Mouse (Mus musculus) small intestine, adult 2 months (tissue): ENCODE data around the gene Marveld1. TPM values are rescaled to one million over a fixed set of nuclear protein-coding genes. Genes with fewer than 3 reads are reported as not detected.

Experiments used
- H3K27ac ChIP-seq: fragments of 200-500 bp; 2 replicates; pipeline ENCODE4 v1.5.1; 2012; ENCODE audit warnings: low read depth, low read length, control low read depth, inconsistent platforms; ENCODE audit not compliant: insufficient read depth
- H3K27me3 ChIP-seq: fragments of 200-500 bp; 2 replicates; pipeline ENCODE4 v1.6.1; 2012; ENCODE audit warnings: mild to moderate bottlenecking, moderate library complexity, low read length, inconsistent platforms; ENCODE audit not compliant: control insufficient read depth, insufficient read depth
- H3K36me3 ChIP-seq: fragments of 200-500 bp; 2 replicates; pipeline ENCODE4 v1.6.1; 2012; ENCODE audit warnings: mild to moderate bottlenecking, low read length, control low read depth, inconsistent platforms; ENCODE audit not compliant: control insufficient read depth, insufficient read depth
- H3K4me1 ChIP-seq: fragments of 200-500 bp; 2 replicates; pipeline ENCODE4 v1.6.1; 2012; ENCODE audit warnings: low read length, inconsistent platforms, mixed read lengths; ENCODE audit not compliant: control insufficient read depth, insufficient read depth, insufficient read length
- H3K4me3 ChIP-seq: fragments of 200-500 bp; 2 replicates; pipeline ENCODE4 v1.5.1; 2012; ENCODE audit warnings: low read depth, mild to moderate bottlenecking, control low read depth, inconsistent platforms, low read length, moderate library complexity
- CTCF ChIP-seq: fragments of 200-500 bp; IDR thresholded peaks from 2 replicates; pipeline ENCODE4 v1.5.1; 2012; ENCODE audit warnings: low read depth, mild to moderate bottlenecking, control low read depth, inconsistent platforms, low read length, moderate library complexity, mixed read lengths; ENCODE audit not compliant: insufficient replicate concordance, insufficient read length; ENCODE audit errors: extremely low read depth
- POLR2A ChIP-seq: fragments of 200-500 bp; IDR thresholded peaks from 2 replicates; pipeline ENCODE4 v1.6.1; 2012; ENCODE audit warnings: low read depth, mild to moderate bottlenecking, control low read depth, inconsistent platforms, low read length, moderate library complexity
- WGBS: fragments of 180-500 bp; shearing (Covaris S2); methylation state at CpG from one replicate; pipeline ENCODE4 v1.1.7; 2018; 5-methylcytosine and 5-hydroxymethylcytosine counted together
- polyA plus RNA-seq: library from polyadenylated mRNA; depleted of rRNA; stranded (reverse); fragments of >200 nt; gene quantifications from 2 replicates; pipeline ENCODE4 v1.2.3, GENCODE M21; 2012

The Marveld1 gene
- polyA plus RNA-seq, 1 experiment: 38.0 TPM

DNA sequence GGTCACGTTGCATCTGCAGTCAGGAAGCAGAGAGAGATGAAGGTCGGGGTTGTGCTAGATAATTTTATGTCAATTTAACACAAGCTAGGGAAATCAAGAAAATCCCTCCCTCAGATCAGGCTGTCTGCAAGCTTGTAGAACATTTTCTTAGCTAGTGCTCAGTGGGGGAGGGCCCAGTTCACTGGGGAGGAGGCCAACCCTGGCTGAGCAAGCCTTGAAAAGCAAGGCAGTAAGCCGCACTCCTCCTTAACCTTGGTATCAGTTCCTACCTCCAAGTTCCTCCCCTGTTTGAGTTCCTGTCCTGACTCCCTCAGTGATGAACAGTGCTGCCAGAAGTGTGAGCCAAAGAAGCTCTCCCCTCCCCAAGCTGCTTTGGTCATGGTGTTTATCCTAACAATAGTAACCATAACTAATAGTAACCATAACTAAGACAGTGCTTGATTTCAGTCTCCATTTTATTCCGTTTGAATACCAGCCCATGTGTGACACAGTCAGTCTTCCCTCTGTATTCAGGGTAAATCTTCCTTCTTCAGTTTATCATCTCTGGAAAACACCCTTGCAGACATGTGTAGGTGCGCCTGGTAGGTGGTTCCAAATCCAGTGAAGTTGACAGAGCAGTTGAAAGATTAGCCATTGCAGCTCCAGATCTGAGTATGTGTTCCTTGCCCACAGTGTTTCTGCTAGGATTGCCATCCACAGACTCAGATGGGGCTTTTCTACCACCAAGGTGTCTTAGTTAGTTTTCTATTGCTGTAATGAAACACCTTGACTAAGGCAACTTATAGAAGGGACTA, 7.3 kb upstream of the Marveld1 start:
- H3K4me1 ChIP-seq: no peaks in the 10 kb centered on the region
- H3K27me3 ChIP-seq: no peaks in the 10 kb centered on the region; the same call in 1 of the 2 replicates
- no peaks in the 10 kb centered on the region for H3K36me3 ChIP-seq
- no peak overlapping the region for H3K27ac ChIP-seq
- TF ChIP-seq POLR2A (no peak), CTCF (no peak)
- no peak overlapping the region for H3K4me3 ChIP-seq
- WGBS: 74% methylated on average over 5 of the region's 5 CpGs

DNA sequence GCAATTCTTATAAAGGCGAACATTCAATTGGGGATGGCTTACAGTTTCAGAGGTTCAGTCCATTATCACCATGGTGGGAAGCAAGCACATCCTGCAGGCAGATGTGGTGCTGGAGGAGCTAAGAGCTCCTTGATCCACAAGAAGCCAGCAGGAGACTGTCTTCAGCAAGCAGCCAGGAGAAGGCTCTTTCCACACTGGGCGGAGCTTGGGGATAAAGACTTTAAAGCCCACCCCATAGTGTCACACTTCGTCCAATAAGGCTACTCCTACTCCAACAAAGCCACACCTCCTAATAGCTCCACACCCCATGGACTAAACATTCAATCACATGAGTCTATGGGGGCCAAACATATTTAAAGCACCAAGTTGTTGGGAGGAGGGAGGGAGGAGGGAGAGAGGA, 5.2 kb upstream of the Marveld1 start:
- 79% methylated on average over 3 of the region's 3 CpGs for WGBS
- Histone ChIP-seq H3K4me1 (peaks cover 2% of the 10 kb centered on the region; the same call in 1 of the 2 replicates), H3K27me3 (no peaks in the 10 kb centered on the region; the same call in 1 of the 2 replicates), H3K36me3 (no peaks in the 10 kb centered on the region), H3K27ac (no peak overlapping the region), H3K4me3 (no peak overlapping the region)
- TF ChIP-seq POLR2A: no peak
- TF ChIP-seq CTCF: no peak

GRCm38 (mm10) chr19:42142757-42143156, 4.4 kb upstream of the Marveld1 start:
- Histone ChIP-seq H3K4me1 (peaks cover 6% of the 10 kb centered on the region; the same call in 1 of the 2 replicates), H3K27me3 (peaks cover under 1% of the 10 kb centered on the region; the same call in 1 of the 2 replicates), H3K36me3 (no peaks in the 10 kb centered on the region), H3K27ac (no peak overlapping the region), H3K4me3 (no peak overlapping the region)
- TF ChIP-seq POLR2A: no peak
- no peak for TF ChIP-seq CTCF
- WGBS: 73% methylated on average over 2 of the region's 2 CpGs

DNA sequence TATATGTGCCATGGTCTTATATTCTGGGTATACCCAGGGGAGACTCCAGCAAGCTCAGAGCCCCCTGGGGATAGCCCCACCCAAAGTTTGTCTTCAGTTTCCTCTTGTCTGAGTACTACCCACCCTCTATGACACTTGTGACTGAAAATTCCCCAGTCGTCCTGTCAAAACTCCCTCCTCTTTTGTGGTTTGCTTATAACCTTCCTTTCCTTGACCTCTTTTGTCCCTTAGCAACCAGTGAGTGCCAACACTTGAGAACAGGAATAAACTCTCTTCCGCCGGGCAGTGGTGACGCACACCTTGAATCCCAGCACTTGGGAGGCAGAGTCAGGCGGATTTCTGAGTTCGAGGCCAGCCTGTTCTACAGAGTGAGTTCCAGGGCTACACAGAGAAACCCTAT, 3.1 kb upstream of the Marveld1 start:
- H3K27me3 ChIP-seq: peaks cover 9% of the 10 kb centered on the region
- H3K4me1 ChIP-seq: peaks cover 15% of the 10 kb centered on the region; the same call in 1 of the 2 replicates
- TF ChIP-seq CTCF (no peak), POLR2A (no peak)
- H3K4me3 ChIP-seq: no peak overlapping the region
- WGBS: 41% methylated on average over 6 of the region's 6 CpGs
- H3K36me3 ChIP-seq: no peaks in the 10 kb centered on the region
- no peak overlapping the region for H3K27ac ChIP-seq

- H3K4me1 ChIP-seq: peaks cover 15% of the 10 kb centered on the region; the same call in 1 of the 2 replicates
- H3K27ac ChIP-seq: no peak overlapping the region
- TF ChIP-seq CTCF: peak; percentile 72; the same call in 1 of the 2 replicates
- no peak for TF ChIP-seq POLR2A
Observed at GRCm38 (mm10) chr19:42144541-42145167, 2.5 kb upstream of the Marveld1 start.

DNA sequence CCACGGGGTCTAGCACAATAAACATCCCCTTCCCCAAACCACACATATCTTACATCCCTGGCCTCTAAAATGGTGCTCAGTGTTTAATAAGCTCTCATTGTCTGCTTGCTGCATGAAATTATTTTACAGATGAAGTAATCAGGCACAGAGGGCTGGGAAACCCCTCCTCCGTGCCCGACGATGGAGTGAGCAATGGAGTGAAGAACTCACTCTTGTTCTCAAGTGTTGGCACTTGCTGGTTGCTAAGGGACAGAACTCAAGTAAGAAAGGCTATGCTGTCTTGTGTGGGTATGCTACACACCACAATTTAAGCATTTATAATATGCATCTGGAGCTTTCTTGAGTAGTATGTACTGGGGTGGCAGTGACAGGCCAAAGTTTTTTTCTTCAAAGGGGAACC, 2.0 kb upstream of the Marveld1 start:
- peaks cover 9% of the 10 kb centered on the region for H3K27me3 ChIP-seq
- TF ChIP-seq POLR2A: no peak
- no peak for TF ChIP-seq CTCF
- peaks cover 15% of the 10 kb centered on the region; the same call in 1 of the 2 replicates for H3K4me1 ChIP-seq
- H3K36me3 ChIP-seq: no peaks in the 10 kb centered on the region
- no peak overlapping the region for H3K27ac ChIP-seq
- 56% methylated on average over 4 of the region's 4 CpGs for WGBS
- H3K4me3 ChIP-seq: no peak overlapping the region

More at GRCm38 (mm10) chr19:42144541-42145167, 2.5 kb upstream of the Marveld1 start:
- no peak overlapping the region for H3K4me3 ChIP-seq
- WGBS: 26% methylated on average over 8 of the region's 8 CpGs
- H3K27me3 ChIP-seq: peaks cover 9% of the 10 kb centered on the region
- no peaks in the 10 kb centered on the region for H3K36me3 ChIP-seq

GRCm38 (mm10) chr19:42145731-42146130, 1.5 kb upstream of the Marveld1 start:
- Histone ChIP-seq H3K4me1 (peaks cover 15% of the 10 kb centered on the region; the same call in 1 of the 2 replicates), H3K27ac (no peak overlapping the region), H3K27me3 (peaks cover 9% of the 10 kb centered on the region), H3K4me3 (no peak overlapping the region), H3K36me3 (no peaks in the 10 kb centered on the region)
- 93% methylated on average over 2 of the region's 2 CpGs for WGBS
- TF ChIP-seq CTCF: no peak
- no peak for TF ChIP-seq POLR2A
